ENCODE assay signal across 15 mouse cellular contexts in the genomic region with DNA sequence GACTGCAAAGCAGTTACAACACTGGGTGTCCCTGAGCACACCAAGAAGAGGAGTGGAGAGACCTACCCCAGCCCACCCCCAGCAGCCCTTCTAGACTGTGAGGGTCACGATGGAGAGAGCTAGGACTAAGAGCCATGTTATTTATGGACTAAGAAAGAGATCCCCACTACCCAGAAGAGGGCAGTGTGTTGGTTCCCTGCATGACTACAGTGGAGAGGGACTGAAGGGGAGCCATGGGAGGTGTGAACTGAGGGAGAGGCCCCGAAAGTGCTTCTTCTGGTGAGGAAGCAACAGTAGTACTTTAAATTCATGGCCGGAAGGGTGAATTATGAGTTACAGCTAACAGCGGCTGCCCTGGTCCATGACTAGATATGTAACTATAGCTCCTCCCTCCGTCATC. TPM values are rescaled to one million over a fixed set of nuclear protein-coding genes. Genes with fewer than 3 reads are reported as not detected.
DNase-seq lines count a peak whose midpoint lies in the region; ATAC-seq and TF ChIP-seq lines count a peak whose summit lies in the region.
"Had no signal": no experiment of that assay in that cellular context is flagged by ENCODE, and none has a peak within 500 bp of the region (broad histone marks: within the 10 kb centered on the region; RNA-seq: fewer than 3 reads in every experiment).

No protein-coding gene starts in this region.

- TF ChIP-seq EP300 in stomach, postnatal 0 days (optimal IDR thresholded peaks at IDR 0.05), result no peak

- H3K4me2 ChIP-seq in hindbrain, postnatal 0 days (ENCODE audit: low read depth, low read length), result peak overlapping the region; percentile 84
- no peak overlapping the region for H3K4me2 ChIP-seq in hindbrain, embryonic 11.5 days (replicated peaks; ENCODE audit: low read depth, low read length)
- H3K4me2 ChIP-seq in midbrain, postnatal 0 days (ENCODE audit: low read depth, low read length, poor library complexity, severe bottlenecking), result peak overlapping the region; percentile 81; the same call in 1 of the 2 replicates
- no peak overlapping the region for H3K4me2 ChIP-seq in midbrain, embryonic 15.5 days
- peak overlapping the region; percentile 49; the same call in 1 of the 2 replicates for H3K4me2 ChIP-seq in intestine, embryonic 16.5 days (ENCODE audit: low read depth, low read length)
- peak overlapping the region; percentile 61 for H3K4me2 ChIP-seq in stomach, postnatal 0 days (replicated peaks; ENCODE audit: low read depth)

- H3K9ac ChIP-seq in hindbrain, postnatal 0 days (replicated peaks; ENCODE audit: low read length), result no peak overlapping the region
- no peak overlapping the region for H3K9ac ChIP-seq in hindbrain, embryonic 11.5 days (ENCODE audit: low read depth, low read length)
- H3K9ac ChIP-seq in midbrain, postnatal 0 days (replicated peaks; ENCODE audit: low read length, poor library complexity, severe bottlenecking), result no peak overlapping the region
- no peak overlapping the region for H3K9ac ChIP-seq in midbrain, embryonic 15.5 days
- H3K9ac ChIP-seq in intestine, embryonic 16.5 days (ENCODE audit: low read depth, low read length), result no peak overlapping the region
- H3K9ac ChIP-seq in stomach, postnatal 0 days (ENCODE audit: low read length), result no peak overlapping the region
- H3K9ac ChIP-seq: heart, embryonic 15.5 days had no signal

- H3K4me1 ChIP-seq in hindbrain, postnatal 0 days (ENCODE audit: insufficient read depth, low read length), result peaks cover 14% of the 10 kb centered on the region
- peaks cover 5% of the 10 kb centered on the region for H3K4me1 ChIP-seq in hindbrain, embryonic 11.5 days (replicated peaks; ENCODE audit: control insufficient read depth, insufficient read depth, low read length)
- H3K4me1 ChIP-seq in midbrain, postnatal 0 days (ENCODE audit: insufficient read depth, low read length), result peaks cover 28% of the 10 kb centered on the region; the same call in 1 of the 2 replicates
- peaks cover 72% of the 10 kb centered on the region for H3K4me1 ChIP-seq in midbrain, embryonic 15.5 days
- H3K4me1 ChIP-seq in intestine, embryonic 16.5 days (ENCODE audit: control insufficient read depth, insufficient read depth, low read length), result peaks cover 68% of the 10 kb centered on the region
- peaks cover 30% of the 10 kb centered on the region for H3K4me1 ChIP-seq in stomach, postnatal 0 days (replicated peaks; ENCODE audit: control insufficient read depth, insufficient read depth)

- DNase-seq in hindbrain, postnatal 0 days (ENCODE audit: low spot score), result no peak
- no peak for DNase-seq in hindbrain, embryonic 11.5 days (ENCODE audit: low spot score)
- no peak for DNase-seq in midbrain, postnatal 0 days (ENCODE audit: low spot score)
- no peak for DNase-seq in stomach, postnatal 0 days (ENCODE audit: low spot score)
- DNase-seq in c-Kit-positive CD71-positive TER-119-positive erythroid progenitor cells, embryonic 14.5 days (ENCODE audit: low spot score), result no peak
- DNase-seq in left cerebral cortex, postnatal 14 days (ENCODE audit: low spot score in 2 of 2), result no peak
- DNase-seq: adrenal gland, postnatal 36 days; cerebellum, adult 11-12 months; embryo, embryonic 11 days; gastrocnemius, postnatal 36 days; layer of hippocampus, postnatal 36 days; right cerebral cortex, postnatal 14 days had no signal

- H3K27ac ChIP-seq in hindbrain, postnatal 0 days, result no peak overlapping the region
- no peak overlapping the region for H3K27ac ChIP-seq in hindbrain, embryonic 11.5 days (ENCODE audit: low read depth, low read length)
- H3K27ac ChIP-seq in midbrain, postnatal 0 days (ENCODE audit: low read depth, low read length), result no peak overlapping the region
- H3K27ac ChIP-seq in midbrain, embryonic 15.5 days, result no peak overlapping the region
- H3K27ac ChIP-seq in intestine, embryonic 16.5 days (ENCODE audit: low read length), result no peak overlapping the region
- peak overlapping the region; percentile 45; the same call in 1 of the 2 replicates for H3K27ac ChIP-seq in stomach, postnatal 0 days (replicated peaks)
- H3K27ac ChIP-seq: heart, embryonic 15.5 days had no signal

- no peak overlapping the region for H3K4me3 ChIP-seq in hindbrain, postnatal 0 days (ENCODE audit: low read length)
- H3K4me3 ChIP-seq in hindbrain, embryonic 11.5 days (ENCODE audit: low read depth, low read length), result no peak overlapping the region
- no peak overlapping the region for H3K4me3 ChIP-seq in midbrain, postnatal 0 days (ENCODE audit: low read depth, low read length)
- H3K4me3 ChIP-seq in midbrain, embryonic 15.5 days, result no peak overlapping the region
- H3K4me3 ChIP-seq in intestine, embryonic 16.5 days (ENCODE audit: low read length), result no peak overlapping the region
- H3K4me3 ChIP-seq in stomach, postnatal 0 days (ENCODE audit: low read depth, low read length), result peak overlapping the region; percentile 32
- H3K4me3 ChIP-seq: heart, embryonic 15.5 days had no signal

- no peak for ATAC-seq in hindbrain, postnatal 0 days
- no peak for ATAC-seq in hindbrain, embryonic 11.5 days (ENCODE audit: low FRiP score)
- ATAC-seq in midbrain, postnatal 0 days (ENCODE audit: low FRiP score), result no peak
- ATAC-seq in midbrain, embryonic 15.5 days (replicated peaks), result no peak
- no peak for ATAC-seq in intestine, embryonic 16.5 days
- no peak for ATAC-seq in stomach, postnatal 0 days (ENCODE audit: low FRiP score, low TSS enrichment)

- H3K9me3 ChIP-seq in hindbrain, postnatal 0 days (ENCODE audit: low read length), result no peaks in the 10 kb centered on the region
- no peaks in the 10 kb centered on the region for H3K9me3 ChIP-seq in hindbrain, embryonic 11.5 days (ENCODE audit: control insufficient read depth, low read length)
- no peaks in the 10 kb centered on the region for H3K9me3 ChIP-seq in midbrain, postnatal 0 days (ENCODE audit: low read length)
- H3K9me3 ChIP-seq in midbrain, embryonic 15.5 days, result no peaks in the 10 kb centered on the region
- no peaks in the 10 kb centered on the region for H3K9me3 ChIP-seq in intestine, embryonic 16.5 days (ENCODE audit: control insufficient read depth, low read length)
- no peaks in the 10 kb centered on the region for H3K9me3 ChIP-seq in stomach, postnatal 0 days (ENCODE audit: control insufficient read depth, low read length)
- H3K9me3 ChIP-seq: heart, embryonic 15.5 days had no signal

- no peaks in the 10 kb centered on the region for H3K27me3 ChIP-seq in hindbrain, postnatal 0 days (ENCODE audit: insufficient read depth, low read length)
- no peaks in the 10 kb centered on the region for H3K27me3 ChIP-seq in hindbrain, embryonic 11.5 days (ENCODE audit: control insufficient read depth, insufficient read depth, low read length)
- H3K27me3 ChIP-seq in midbrain, postnatal 0 days (ENCODE audit: insufficient read depth, low read length), result no peaks in the 10 kb centered on the region
- H3K27me3 ChIP-seq in midbrain, embryonic 15.5 days (replicated peaks), result no peaks in the 10 kb centered on the region
- no peaks in the 10 kb centered on the region for H3K27me3 ChIP-seq in intestine, embryonic 16.5 days (replicated peaks; ENCODE audit: control insufficient read depth, insufficient read depth, low read length)
- no peaks in the 10 kb centered on the region for H3K27me3 ChIP-seq in stomach, postnatal 0 days (ENCODE audit: control insufficient read depth, insufficient read depth, low read length)
- H3K27me3 ChIP-seq: heart, embryonic 15.5 days had no signal

- intact Hi-C loops in left cerebral cortex, postnatal 14 days (cut with DNase I), result no loop called here

- no peaks in the 10 kb centered on the region for H3K36me3 ChIP-seq in hindbrain, postnatal 0 days (ENCODE audit: insufficient read depth, low read length)
- no peaks in the 10 kb centered on the region for H3K36me3 ChIP-seq in hindbrain, embryonic 11.5 days (ENCODE audit: control insufficient read depth, insufficient read depth, low read length)
- no peaks in the 10 kb centered on the region for H3K36me3 ChIP-seq in midbrain, postnatal 0 days (ENCODE audit: insufficient read depth, low read length)
- no peaks in the 10 kb centered on the region for H3K36me3 ChIP-seq in midbrain, embryonic 15.5 days (replicated peaks)
- H3K36me3 ChIP-seq in intestine, embryonic 16.5 days (ENCODE audit: control insufficient read depth, insufficient read depth, low read length), result no peaks in the 10 kb centered on the region
- H3K36me3 ChIP-seq in stomach, postnatal 0 days (ENCODE audit: control insufficient read depth, insufficient read depth, low read length), result peaks cover 5% of the 10 kb centered on the region; the same call in 1 of the 2 replicates
- H3K36me3 ChIP-seq: heart, embryonic 15.5 days had no signal

- 84% methylated on average over 5 of the region's 5 CpGs for WGBS in hindbrain, postnatal 0 days
- WGBS in hindbrain, embryonic 11.5 days, result 83% methylated on average over 5 of the region's 5 CpGs
- 81% methylated on average over 5 of the region's 5 CpGs for WGBS in midbrain, postnatal 0 days
- 91% methylated on average over 5 of the region's 5 CpGs for WGBS in midbrain, embryonic 15.5 days
- 76% methylated on average over 5 of the region's 5 CpGs for WGBS in intestine, embryonic 16.5 days
- WGBS in stomach, postnatal 0 days, result 60% methylated on average over 5 of the region's 5 CpGs

- 0 out of 2 replicates have a peak, but pooled peaks have one; percentile 13 for TF ChIP-seq CTCF in hindbrain, postnatal 0 days (IDR thresholded peaks at IDR 0.05; ENCODE audit: low read depth)
- TF ChIP-seq CTCF in midbrain, postnatal 0 days (IDR thresholded peaks at IDR 0.05), result peak; percentile 37
- peak; percentile 54 for TF ChIP-seq CTCF in stomach, postnatal 0 days (IDR thresholded peaks at IDR 0.05; ENCODE audit: low read depth)

RNA-seq across cellular contexts. Expression of a gene that starts 4.9 kb away (rescaled TPM):
- 95.6 and 111 TPM in 2 replicates for total RNA-seq in hindbrain, postnatal 0 days (2014; rRNA removed)
- polyA plus RNA-seq in hindbrain, postnatal 0 days (2015; fragmentation: Nextera tagmentation; extraction: Ambion mirVana), result 56.2 and 58.1 TPM in 2 replicates
- polyA plus RNA-seq in hindbrain, embryonic 11.5 days (2014; fragmentation: Nextera tagmentation; extraction: Ambion mirVana), result 19.0 and 29.8 TPM in 2 replicates
- total RNA-seq in midbrain, postnatal 0 days (2014; rRNA removed), result 99.2 and 116 TPM in 2 replicates
- 43.0 and 54.4 TPM in 2 replicates for polyA plus RNA-seq in midbrain, postnatal 0 days (2015; fragmentation: Nextera tagmentation; extraction: Ambion mirVana)
- 42.2 and 48.8 TPM in 2 replicates for polyA plus RNA-seq in midbrain, embryonic 15.5 days (2015; fragmentation: Nextera tagmentation; extraction: Ambion mirVana)
- polyA plus RNA-seq in intestine, embryonic 16.5 days (2015; fragmentation: Nextera tagmentation; extraction: Ambion mirVana), result 20.9 and 24.8 TPM in 2 replicates
- polyA plus RNA-seq in stomach, postnatal 0 days (2015; fragmentation: Nextera tagmentation; extraction: Ambion mirVana), result 36.0 and 44.6 TPM in 2 replicates
- 100 to 1,000 TPM; 145 to 173 TPM for total RNA-seq in left cerebral cortex, postnatal 14 days (2021)

Comparison
In these comparisons a context has a peak if more than half of its experiments do, and no peak if none do; other contexts are left out.
1. H3K4me2 ChIP-seq: peak in hindbrain, postnatal 0 days (single experiment), midbrain, postnatal 0 days (single experiment), intestine, embryonic 16.5 days (single experiment) and stomach, postnatal 0 days (single experiment); none in hindbrain, embryonic 11.5 days (single experiment) and midbrain, embryonic 15.5 days (single experiment).
2. Peak in every context shown above with its lines, with median percentiles within 50 percentile points of each other: CTCF ChIP-seq.